Mouse (Mus musculus): ENCODE measurements around the gene Olfr782. TPM values are rescaled to one million over a fixed set of nuclear protein-coding genes. Genes with fewer than 3 reads are reported as not detected.
"Not testable (repeated sequence)": the region's sequence is repeated elsewhere in the genome, so short reads cannot be mapped to it uniquely, and the experiment has no call there.

The Olfr782 gene
- polyA plus RNA-seq (2012; rRNA removed), result not detected in 2 replicates

GRCm38 (mm10) chr10:129348550-129348949 lies at the start of gene Olfr782:
TSS of gene Olfr782 (plus strand) at chr10:129348850.
- Histone ChIP-seq H3K4me3 (ENCODE audit: control insufficient read depth, insufficient read depth, low read length) (no peak within 1 kb of the TSS), H3K4me1 (replicated peaks; ENCODE audit: control insufficient read depth, insufficient read depth, low read length) (no peaks in the 10 kb centered on the region), H3K27ac (ENCODE audit: control insufficient read depth, insufficient read depth, low read length) (no peak within 1 kb of the TSS), H3K27me3 (ENCODE audit: control insufficient read depth, insufficient read depth, low read length) (no peaks in the 10 kb centered on the region), H3K36me3 (ENCODE audit: control insufficient read depth, insufficient read depth, low read length) (no peaks in the 10 kb centered on the region)
- TF ChIP-seq CTCF (IDR thresholded peaks at IDR 0.05; ENCODE audit: borderline replicate concordance, control insufficient read depth, extremely low read depth, insufficient read depth, low read length, poor library complexity) (no peak), POLR2A (IDR thresholded peaks at IDR 0.05; ENCODE audit: control insufficient read depth, extremely low read depth, insufficient read depth, low read length, poor library complexity) (no peak)
- 93% methylated on average over 3 of the region's 3 CpGs for WGBS
- DNase-seq, result no peak

DNA sequence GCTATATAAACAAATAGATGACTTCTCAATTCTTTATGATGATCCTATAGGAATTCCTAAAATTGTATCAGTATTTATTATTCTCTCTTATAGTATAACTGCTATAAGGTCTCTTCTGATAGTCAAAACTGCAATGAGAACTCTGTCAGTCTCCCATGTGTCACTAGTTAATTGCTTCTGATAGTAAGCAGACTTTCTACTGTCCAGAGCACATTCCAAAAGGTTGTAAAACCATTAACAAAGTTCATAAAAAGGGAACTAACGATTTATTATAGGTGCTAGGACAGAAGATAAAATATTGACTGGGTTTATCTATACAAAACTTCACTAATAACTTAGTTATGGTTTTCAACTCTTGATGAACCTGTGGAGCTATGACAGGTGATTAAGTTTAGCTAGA lies 35.7 kb upstream of the Olfr782 start:
- H3K27ac ChIP-seq (ENCODE audit: control insufficient read depth, insufficient read depth, low read length); H3K27me3 ChIP-seq (ENCODE audit: control insufficient read depth, insufficient read depth, low read length); DNase-seq; H3K36me3 ChIP-seq (ENCODE audit: control insufficient read depth, insufficient read depth, low read length); H3K4me1 ChIP-seq (replicated peaks; ENCODE audit: control insufficient read depth, insufficient read depth, low read length); H3K4me3 ChIP-seq (ENCODE audit: control insufficient read depth, insufficient read depth, low read length): not testable (repeated sequence)
- whole genome bisulfite sequencing, result 55% methylated on average over 1 of the region's 1 CpGs

GRCm38 (mm10) chr10:129313521-129313920 lies 35.1 kb upstream of the Olfr782 start:
- H3K36me3 ChIP-seq (ENCODE audit: control insufficient read depth, insufficient read depth, low read length); H3K4me1 ChIP-seq (replicated peaks; ENCODE audit: control insufficient read depth, insufficient read depth, low read length); H3K27ac ChIP-seq (ENCODE audit: control insufficient read depth, insufficient read depth, low read length); H3K27me3 ChIP-seq (ENCODE audit: control insufficient read depth, insufficient read depth, low read length); H3K4me3 ChIP-seq (ENCODE audit: control insufficient read depth, insufficient read depth, low read length); DNase-seq: not testable (repeated sequence)
- WGBS, result 60% methylated on average over 1 of the region's 1 CpGs

- Histone ChIP-seq H3K36me3 (ENCODE audit: control insufficient read depth, insufficient read depth, low read length) (no peaks in the 10 kb centered on the region), H3K27me3 (ENCODE audit: control insufficient read depth, insufficient read depth, low read length) (no peaks in the 10 kb centered on the region), H3K4me3 (ENCODE audit: control insufficient read depth, insufficient read depth, low read length) (no peak within 1 kb of the TSS), H3K27ac (ENCODE audit: control insufficient read depth, insufficient read depth, low read length) (no peak within 1 kb of the TSS), H3K4me1 (replicated peaks; ENCODE audit: control insufficient read depth, insufficient read depth, low read length) (no peaks in the 10 kb centered on the region)
- WGBS, result 91% methylated on average over 3 of the region's 3 CpGs
- TF ChIP-seq POLR2A (IDR thresholded peaks at IDR 0.05; ENCODE audit: control insufficient read depth, extremely low read depth, insufficient read depth, low read length, poor library complexity) (no peak), CTCF (IDR thresholded peaks at IDR 0.05; ENCODE audit: borderline replicate concordance, control insufficient read depth, extremely low read depth, insufficient read depth, low read length, poor library complexity) (no peak)
- DNase-seq, result no peak
Measured at GRCm38 (mm10) chr10:129317817-129318216, 30.8 kb upstream of the Olfr782 start, which contains the start of gene Olfr780. TSS of gene Olfr780 (plus strand) at chr10:129318117.

DNA sequence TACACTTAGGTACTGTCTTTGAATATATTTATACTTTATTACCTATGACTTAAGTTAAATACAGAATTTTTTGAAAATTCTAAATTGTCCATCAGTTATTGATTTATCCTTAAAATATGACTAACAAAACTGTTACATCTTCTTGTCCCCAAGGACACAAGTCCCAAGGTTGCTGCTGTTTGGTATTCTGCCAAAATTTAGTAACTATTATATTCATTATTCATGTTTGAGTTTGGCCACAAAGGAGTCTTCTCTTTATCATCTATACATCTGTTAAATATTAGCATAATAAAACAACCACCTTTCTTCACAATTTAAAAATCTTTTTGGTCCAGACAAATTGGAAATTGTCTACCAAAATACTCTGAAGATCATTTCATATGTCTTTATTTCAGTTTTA lies 20.1 kb upstream of the Olfr782 start, which contains the start of gene Olfr781:
Gene Olfr781 (plus strand): TSS at position 301 of the 400 bp plus-strand sequence.
- Histone ChIP-seq H3K4me1 (replicated peaks; ENCODE audit: control insufficient read depth, insufficient read depth, low read length) (no peaks in the 10 kb centered on the region), H3K36me3 (ENCODE audit: control insufficient read depth, insufficient read depth, low read length) (no peaks in the 10 kb centered on the region), H3K27ac (ENCODE audit: control insufficient read depth, insufficient read depth, low read length) (no peak within 1 kb of the TSS), H3K27me3 (ENCODE audit: control insufficient read depth, insufficient read depth, low read length) (no peaks in the 10 kb centered on the region), H3K4me3 (ENCODE audit: control insufficient read depth, insufficient read depth, low read length) (no peak within 1 kb of the TSS)
- DNase-seq, result no peak
- no peak for TF ChIP-seq POLR2A (IDR thresholded peaks at IDR 0.05; ENCODE audit: control insufficient read depth, extremely low read depth, insufficient read depth, low read length, poor library complexity)
- TF ChIP-seq CTCF (IDR thresholded peaks at IDR 0.05; ENCODE audit: borderline replicate concordance, control insufficient read depth, extremely low read depth, insufficient read depth, low read length, poor library complexity), result no peak

GRCm38 (mm10) chr10:129352475-129352874 lies 3.8 kb downstream of the Olfr782 start:
- DNase-seq; H3K4me1 ChIP-seq (replicated peaks; ENCODE audit: control insufficient read depth, insufficient read depth, low read length); H3K4me3 ChIP-seq (ENCODE audit: control insufficient read depth, insufficient read depth, low read length); H3K27ac ChIP-seq (ENCODE audit: control insufficient read depth, insufficient read depth, low read length); H3K27me3 ChIP-seq (ENCODE audit: control insufficient read depth, insufficient read depth, low read length); H3K36me3 ChIP-seq (ENCODE audit: control insufficient read depth, insufficient read depth, low read length): not testable (repeated sequence)
- 80% methylated on average over 2 of the region's 2 CpGs for WGBS

DNA sequence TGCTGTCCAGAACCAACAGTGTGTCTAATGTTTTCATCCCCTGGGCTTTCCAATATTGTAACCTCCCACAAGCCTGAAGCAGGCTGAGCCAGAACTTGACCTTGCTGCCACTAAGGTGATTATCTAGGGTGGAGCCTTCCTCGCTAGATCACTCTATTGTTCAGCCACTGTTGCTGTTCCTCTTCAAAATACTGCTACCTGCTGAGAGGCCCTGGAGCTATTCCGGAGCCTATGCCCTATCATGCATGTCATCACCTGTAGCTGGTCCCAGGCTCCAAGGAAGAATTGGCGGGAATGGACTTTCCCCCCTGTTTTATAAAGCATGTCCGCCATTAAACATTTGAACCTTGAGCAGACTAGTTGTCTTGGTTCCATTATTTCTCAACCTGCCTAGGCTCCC lies 7.8 kb downstream of the Olfr782 start:
- not testable (repeated sequence) for H3K4me3 ChIP-seq (ENCODE audit: control insufficient read depth, insufficient read depth, low read length); H3K4me1 ChIP-seq (replicated peaks; ENCODE audit: control insufficient read depth, insufficient read depth, low read length); DNase-seq; H3K27me3 ChIP-seq (ENCODE audit: control insufficient read depth, insufficient read depth, low read length); H3K36me3 ChIP-seq (ENCODE audit: control insufficient read depth, insufficient read depth, low read length); H3K27ac ChIP-seq (ENCODE audit: control insufficient read depth, insufficient read depth, low read length)
- WGBS, result 89% methylated on average over 4 of the region's 4 CpGs

- 82% methylated on average over 5 of the region's 5 CpGs for WGBS
- Histone ChIP-seq H3K4me1 (replicated peaks; ENCODE audit: control insufficient read depth, insufficient read depth, low read length) (no peaks in the 10 kb centered on the region), H3K4me3 (ENCODE audit: control insufficient read depth, insufficient read depth, low read length) (no peak overlapping the region), H3K27ac (ENCODE audit: control insufficient read depth, insufficient read depth, low read length) (no peak overlapping the region), H3K36me3 (ENCODE audit: control insufficient read depth, insufficient read depth, low read length) (no peaks in the 10 kb centered on the region), H3K27me3 (ENCODE audit: control insufficient read depth, insufficient read depth, low read length) (no peaks in the 10 kb centered on the region)
- no peak for TF ChIP-seq CTCF (IDR thresholded peaks at IDR 0.05; ENCODE audit: borderline replicate concordance, control insufficient read depth, extremely low read depth, insufficient read depth, low read length, poor library complexity)
- DNase-seq, result no peak
Measured at GRCm38 (mm10) chr10:129357307-129357706, 8.7 kb downstream of the Olfr782 start.

DNA sequence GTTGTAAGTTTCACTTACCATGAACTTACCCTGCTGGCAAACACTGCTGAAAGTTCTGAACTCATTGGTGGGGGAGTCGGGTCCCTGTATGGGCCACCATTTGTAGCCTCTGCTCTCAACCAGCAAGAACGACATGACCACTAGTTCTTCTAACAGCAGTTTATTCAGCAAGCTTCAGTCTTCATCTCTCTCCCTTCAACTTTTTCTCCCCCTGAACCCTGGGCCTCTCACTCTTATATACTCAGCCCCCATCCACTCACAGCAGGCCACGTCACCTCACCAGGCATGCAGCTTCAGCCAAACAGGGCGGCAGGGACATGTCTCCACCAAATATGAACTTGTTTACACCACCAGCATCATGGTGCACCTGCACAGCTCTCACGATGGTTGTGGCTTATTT lies 25.4 kb downstream of the Olfr782 start:
- H3K4me1 ChIP-seq (replicated peaks; ENCODE audit: control insufficient read depth, insufficient read depth, low read length); H3K4me3 ChIP-seq (ENCODE audit: control insufficient read depth, insufficient read depth, low read length); H3K27ac ChIP-seq (ENCODE audit: control insufficient read depth, insufficient read depth, low read length); H3K36me3 ChIP-seq (ENCODE audit: control insufficient read depth, insufficient read depth, low read length); H3K27me3 ChIP-seq (ENCODE audit: control insufficient read depth, insufficient read depth, low read length); DNase-seq: not testable (repeated sequence)
- 93% methylated on average over 5 of the region's 5 CpGs for WGBS
